In genomic region chr1:88213766-88214461, GRCm38 (mm10) we compare ENCODE assay signal across 8 mouse cellular contexts. TPM values are rescaled to one million over a fixed set of nuclear protein-coding genes. Genes with fewer than 3 reads are reported as not detected.
A peak's percentile ranks its signal among the peaks of the same experiment; 100 is the strongest.
DNase-seq lines count a peak whose midpoint lies in the region; ATAC-seq lines count a peak whose summit lies in the region.
"Had no signal": no experiment of that assay in that cellular context is flagged by ENCODE, and none has a peak within 500 bp of the region (broad histone marks: within the 10 kb centered on the region; RNA-seq: fewer than 3 reads in every experiment).

No protein-coding gene starts in this region.

- H3K4me2 ChIP-seq in midbrain, embryonic 11.5 days = no peak overlapping the region
- no peak overlapping the region for H3K4me2 ChIP-seq in midbrain, embryonic 15.5 days
- H3K4me2 ChIP-seq in heart, embryonic 14.5 days (ENCODE audit: low read length) = no peak overlapping the region

- H3K4me1 ChIP-seq in midbrain, embryonic 11.5 days (ENCODE audit: control insufficient read depth, insufficient read depth, low read length) = no peaks in the 10 kb centered on the region
- no peaks in the 10 kb centered on the region for H3K4me1 ChIP-seq in midbrain, embryonic 15.5 days
- no peaks in the 10 kb centered on the region for H3K4me1 ChIP-seq in heart, embryonic 14.5 days (ENCODE audit: control insufficient read depth in 2 of 2, insufficient read depth in 2 of 2, low read length in 2 of 2)

- ATAC-seq in midbrain, embryonic 11.5 days (ENCODE audit: low FRiP score) = no peak
- ATAC-seq in midbrain, embryonic 15.5 days (replicated peaks) = no peak
- 0 out of 2 replicates have a peak, but pooled peaks have one; percentile 5 for ATAC-seq in heart, embryonic 14.5 days (ENCODE audit: insufficient number of reproducible peaks, insufficient read depth, low FRiP score, low read depth)
- no peak for ATAC-seq in megakaryocyte, adult 5-6 weeks (ENCODE audit: poor library complexity, severe bottlenecking)

- no peak overlapping the region for H3K4me3 ChIP-seq in midbrain, embryonic 11.5 days (ENCODE audit: low read depth, low read length)
- H3K4me3 ChIP-seq in midbrain, embryonic 15.5 days = no peak overlapping the region
- no peak overlapping the region for H3K4me3 ChIP-seq in heart, embryonic 14.5 days (ENCODE audit: control insufficient read depth in 1 of 2, insufficient read depth in 1 of 2, low read depth in 1 of 2, low read length in 2 of 2)

- H3K9me3 ChIP-seq in midbrain, embryonic 11.5 days (ENCODE audit: control insufficient read depth, low read length) = peaks cover 61% of the 10 kb centered on the region
- peaks cover 61% of the 10 kb centered on the region for H3K9me3 ChIP-seq in midbrain, embryonic 15.5 days
- peaks cover 47% of the 10 kb centered on the region for H3K9me3 ChIP-seq in heart, embryonic 14.5 days (ENCODE audit: control insufficient read depth, low read length)

- H3K27me3 ChIP-seq in midbrain, embryonic 11.5 days (ENCODE audit: control insufficient read depth, insufficient read depth, low read length) = no peaks in the 10 kb centered on the region
- no peaks in the 10 kb centered on the region for H3K27me3 ChIP-seq in midbrain, embryonic 15.5 days (replicated peaks)
- no peaks in the 10 kb centered on the region for H3K27me3 ChIP-seq in heart, embryonic 14.5 days (ENCODE audit: control insufficient read depth, insufficient read depth, low read length)

- peak; percentile 85 for DNase-seq in midbrain, embryonic 11.5 days (ENCODE audit: low spot score, missing footprints)
- DNase-seq in embryo, embryonic 11 days = peak; percentile 2
- DNase-seq in lung, postnatal 25 days (ENCODE audit: low spot score) = peak; percentile 5
- no peak for DNase-seq in thymus, postnatal 14 days

- 81% methylated on average over 2 of the region's 2 CpGs for WGBS in midbrain, embryonic 11.5 days
- WGBS in midbrain, embryonic 15.5 days = 83% methylated on average over 2 of the region's 2 CpGs
- 67% methylated on average over 2 of the region's 2 CpGs for whole genome bisulfite sequencing in heart, embryonic 14.5 days

- no peaks in the 10 kb centered on the region for H3K36me3 ChIP-seq in midbrain, embryonic 11.5 days (ENCODE audit: control insufficient read depth, insufficient read depth, low read length)
- no peaks in the 10 kb centered on the region for H3K36me3 ChIP-seq in midbrain, embryonic 15.5 days (replicated peaks)
- no peaks in the 10 kb centered on the region for H3K36me3 ChIP-seq in heart, embryonic 14.5 days (ENCODE audit: control insufficient read depth, insufficient read depth, low read length)

- H3K9ac ChIP-seq in midbrain, embryonic 11.5 days (ENCODE audit: low read length) = no peak overlapping the region
- no peak overlapping the region for H3K9ac ChIP-seq in midbrain, embryonic 15.5 days
- H3K9ac ChIP-seq in heart, embryonic 14.5 days (ENCODE audit: low read length) = no peak overlapping the region

- H3K27ac ChIP-seq in midbrain, embryonic 11.5 days (ENCODE audit: low read depth, low read length) = no peak overlapping the region
- no peak overlapping the region for H3K27ac ChIP-seq in midbrain, embryonic 15.5 days
- H3K27ac ChIP-seq in heart, embryonic 14.5 days (replicated peaks in 1 of 2; ENCODE audit: control insufficient read depth in 1 of 2, insufficient read depth in 1 of 2, low read depth in 2 of 2, low read length in 2 of 2) = no peak overlapping the region

RNA-seq across cellular contexts. Expression of gene Ugt1a1, which starts 2.2 kb away (rescaled TPM):
- polyA plus RNA-seq in midbrain, embryonic 11.5 days (2014; fragmentation: Nextera tagmentation; extraction: Ambion mirVana) = not detected in 2 replicates
- not detected in 2 replicates for polyA plus RNA-seq in midbrain, embryonic 15.5 days (2015; fragmentation: Nextera tagmentation; extraction: Ambion mirVana)
- polyA plus RNA-seq in heart, embryonic 14.5 days (2014; fragmentation: Nextera tagmentation; extraction: Ambion mirVana) = not detected in 2 replicates
- total RNA-seq in megakaryocyte, adult 5-6 weeks (2015) = 0.29 and 1.1 TPM in 2 replicates
- 0.37 TPM in 1 of 2 replicates, not detected in the other for total RNA-seq in megakaryocyte, adult 5-6 weeks (2017)
- polyA plus RNA-seq: lung, embryonic 16.5 days had no signal

RNA-seq across cellular contexts. Expression of gene Dnajb3, which starts 8.3 kb away (rescaled TPM):
- 13.4 and 15.4 TPM in 2 replicates for polyA plus RNA-seq in midbrain, embryonic 11.5 days (2014; fragmentation: Nextera tagmentation; extraction: Ambion mirVana)
- 13.2 and 13.5 TPM in 2 replicates for polyA plus RNA-seq in midbrain, embryonic 15.5 days (2015; fragmentation: Nextera tagmentation; extraction: Ambion mirVana)
- polyA plus RNA-seq in heart, embryonic 14.5 days (2014; fragmentation: Nextera tagmentation; extraction: Ambion mirVana) = 3.9 and 4.1 TPM in 2 replicates
- 0.66 TPM in 1 of 2 replicates, not detected in the other for total RNA-seq in megakaryocyte, adult 5-6 weeks (2015)
- not detected in 2 replicates for total RNA-seq in megakaryocyte, adult 5-6 weeks (2017)

RNA-seq across cellular contexts. Expression of gene Mroh2a, which starts 12.9 kb away (rescaled TPM):
- polyA plus RNA-seq in midbrain, embryonic 11.5 days (2014; fragmentation: Nextera tagmentation; extraction: Ambion mirVana) = 1.6 and 1.7 TPM in 2 replicates
- 0.50 and 0.86 TPM in 2 replicates for polyA plus RNA-seq in midbrain, embryonic 15.5 days (2015; fragmentation: Nextera tagmentation; extraction: Ambion mirVana)
- 0.62 and 0.77 TPM in 2 replicates for polyA plus RNA-seq in heart, embryonic 14.5 days (2014; fragmentation: Nextera tagmentation; extraction: Ambion mirVana)
- total RNA-seq in megakaryocyte, adult 5-6 weeks (2015) = 0.47 and 1.2 TPM in 2 replicates
- 0.28 and 0.37 TPM in 2 replicates for total RNA-seq in megakaryocyte, adult 5-6 weeks (2017)

RNA-seq across cellular contexts. Expression of gene Ugt1a2, which starts 13.5 kb away (rescaled TPM):
- not detected in 2 replicates for polyA plus RNA-seq in midbrain, embryonic 11.5 days (2014; fragmentation: Nextera tagmentation; extraction: Ambion mirVana)
- 0.15 TPM in 1 of 2 replicates, not detected in the other for polyA plus RNA-seq in midbrain, embryonic 15.5 days (2015; fragmentation: Nextera tagmentation; extraction: Ambion mirVana)
- polyA plus RNA-seq in heart, embryonic 14.5 days (2014; fragmentation: Nextera tagmentation; extraction: Ambion mirVana) = not detected in 2 replicates
- 2.5 and 4.1 TPM in 2 replicates for total RNA-seq in megakaryocyte, adult 5-6 weeks (2015)
- 0.12 and 1.2 TPM in 2 replicates for total RNA-seq in megakaryocyte, adult 5-6 weeks (2017)
- polyA plus RNA-seq: lung, embryonic 16.5 days had no signal

RNA-seq across cellular contexts. Expression of gene Ugt1a5, which starts 48.1 kb away (rescaled TPM):
- not detected in 2 replicates for polyA plus RNA-seq in midbrain, embryonic 11.5 days (2014; fragmentation: Nextera tagmentation; extraction: Ambion mirVana)
- polyA plus RNA-seq in midbrain, embryonic 15.5 days (2015; fragmentation: Nextera tagmentation; extraction: Ambion mirVana) = not detected in 2 replicates
- not detected in 2 replicates for polyA plus RNA-seq in heart, embryonic 14.5 days (2014; fragmentation: Nextera tagmentation; extraction: Ambion mirVana)
- 4.3 and 6.1 TPM in 2 replicates for total RNA-seq in megakaryocyte, adult 5-6 weeks (2015)
- total RNA-seq in megakaryocyte, adult 5-6 weeks (2017) = 0.28 and 0.84 TPM in 2 replicates
- polyA plus RNA-seq: lung, embryonic 16.5 days had no signal
